ENCODE assay signal across 9 mouse cellular contexts in the genomic region with DNA sequence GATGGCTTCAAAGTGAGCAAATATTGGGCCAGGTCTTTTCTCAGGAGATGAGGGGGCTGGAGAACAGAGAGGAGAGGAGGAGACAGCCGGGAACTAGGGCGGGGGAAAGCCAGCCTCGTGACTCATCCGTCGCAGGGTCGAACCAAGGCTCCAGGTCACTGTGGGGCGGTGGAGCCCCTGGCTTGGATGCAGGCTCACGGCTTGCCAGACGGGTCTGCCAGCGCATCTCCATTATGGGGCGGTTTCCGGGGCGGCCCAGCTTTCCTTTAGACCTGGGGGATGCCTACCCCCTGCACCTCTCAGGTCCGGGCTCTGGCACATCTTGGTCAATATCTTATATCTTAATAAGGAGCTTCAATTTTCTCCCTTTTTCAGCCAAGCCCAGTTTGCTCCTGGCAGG. TPM values are rescaled to one million over a fixed set of nuclear protein-coding genes. Genes with fewer than 3 reads are reported as not detected.
A peak's percentile ranks its signal among the peaks of the same experiment; 100 is the strongest.
DNase-seq lines count a peak whose midpoint lies in the region; ATAC-seq lines count a peak whose summit lies in the region.
"Had no signal": no experiment of that assay in that cellular context is flagged by ENCODE, and none has a peak within 500 bp of the region (broad histone marks: within the 10 kb centered on the region; RNA-seq: fewer than 3 reads in every experiment).

No protein-coding gene starts in this region.

- intact Hi-C loops in heart, postnatal 25 days (cut with DNase I): loop anchor here (5.0 kb wide), 1 partner anchor 54 kb away; a partner anchor contains a TSS

- H3K4me1 ChIP-seq in kidney, embryonic 14.5 days (ENCODE audit: control insufficient read depth, insufficient read depth, low read length): peaks cover 8% of the 10 kb centered on the region; the same call in 1 of the 2 replicates

- H3K27me3 ChIP-seq in kidney, embryonic 14.5 days (ENCODE audit: control insufficient read depth, insufficient read depth, low read length): no peaks in the 10 kb centered on the region

- ATAC-seq in cerebellum, adult (ENCODE audit: insufficient number of reproducible peaks, low FRiP score, low TSS enrichment): no peak
- ATAC-seq in kidney, embryonic 14.5 days (ENCODE audit: low FRiP score, low TSS enrichment): no peak

- WGBS in kidney, embryonic 14.5 days: 6% methylated on average over 14 of the region's 14 CpGs

- no peak overlapping the region for H3K27ac ChIP-seq in kidney, embryonic 14.5 days (ENCODE audit: low read depth, low read length)
- H3K27ac ChIP-seq: macrophage had no signal

- H3K36me3 ChIP-seq in kidney, embryonic 14.5 days (ENCODE audit: control insufficient read depth, insufficient read depth, low read length): no peaks in the 10 kb centered on the region

- peak; percentile 27 to 37 for DNase-seq in cerebellum, postnatal 10 days
- peak; percentile 51 for DNase-seq in testis, postnatal 10 days (ENCODE audit: low spot score)
- DNase-seq in testis, postnatal 14 days (ENCODE audit: low spot score): no peak
- DNase-seq in heart, postnatal 25 days (ENCODE audit: low spot score): peak; percentile 59
- DNase-seq in retina, embryonic 14.5 days (ENCODE audit: low spot score): peak; percentile 36
- no peak for DNase-seq in spleen, postnatal 10 days (ENCODE audit: low spot score in 2 of 2)

- H3K9me3 ChIP-seq in kidney, embryonic 14.5 days (ENCODE audit: control insufficient read depth, low read length): no peaks in the 10 kb centered on the region

- H3K9ac ChIP-seq in kidney, embryonic 14.5 days (ENCODE audit: low read depth, low read length): no peak overlapping the region

- no peak overlapping the region for H3K4me2 ChIP-seq in kidney, embryonic 14.5 days (replicated peaks; ENCODE audit: low read depth, low read length)

- H3K4me3 ChIP-seq in kidney, embryonic 14.5 days (ENCODE audit: low read length): no peak overlapping the region

RNA-seq across cellular contexts. Expression of a gene that starts 0.8 kb away (rescaled TPM):
- 10 to 100 TPM; 11.8 to 13.9 TPM for total RNA-seq in heart, postnatal 25 days (2021)
- polyA plus RNA-seq in kidney, embryonic 14.5 days (2014; fragmentation: Nextera tagmentation; extraction: Ambion mirVana): 8.1 and 12.6 TPM in 2 replicates
- polyA plus RNA-seq: macrophage had no signal

RNA-seq across cellular contexts. Expression of a gene that starts 53.4 kb away (rescaled TPM):
- 10 to 100 TPM; 42.5 to 44.2 TPM for total RNA-seq in heart, postnatal 25 days (2021)
- 19.3 and 33.9 TPM in 2 replicates for polyA plus RNA-seq in kidney, embryonic 14.5 days (2014; fragmentation: Nextera tagmentation; extraction: Ambion mirVana)

Comparison
In these comparisons a context has a peak if more than half of its experiments do, and no peak if none do; other contexts are left out.
1. DNase-seq: peak in cerebellum, postnatal 10 days (2 of 2), testis, postnatal 10 days (single experiment), heart, postnatal 25 days (single experiment) and retina, embryonic 14.5 days (single experiment); none in testis, postnatal 14 days (single experiment) and spleen, postnatal 10 days (0 of 2).